Mouse (Mus musculus): ENCODE results near the gene Limd1. TPM values are rescaled to one million over a fixed set of nuclear protein-coding genes. Genes with fewer than 3 reads are reported as not detected.
A peak's percentile ranks its signal among the peaks of the same experiment; 100 is the strongest.

Limd1 gene
- polyA plus RNA-seq, 1 experiment from 2014 or later = 28.0 TPM

DNA sequence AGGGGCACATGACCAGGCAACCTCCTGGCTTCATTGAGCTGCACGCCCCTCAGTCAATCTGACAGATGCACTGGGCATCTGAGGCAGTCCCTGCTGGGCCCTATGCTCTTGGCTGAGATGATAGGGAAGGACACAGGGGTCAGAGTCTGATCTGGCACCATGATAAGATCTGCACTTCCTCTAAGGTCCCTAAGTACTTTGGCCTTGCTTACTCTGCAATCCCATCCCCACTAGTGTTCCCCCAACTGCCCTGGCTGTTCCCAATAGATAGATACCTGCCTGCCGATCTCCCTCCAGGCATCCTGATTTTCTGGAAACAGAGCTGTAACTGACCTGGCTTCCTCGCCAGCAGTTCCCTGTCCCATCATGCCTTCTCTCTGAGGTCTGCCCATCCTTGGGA lies 8.1 kb downstream of the Limd1 start:
- Histone ChIP-seq H3K9ac (no peak overlapping the region), H3K36me3 (ENCODE audit: poor library complexity, severe bottlenecking) (peaks cover 11% of the 10 kb centered on the region), H3K4me1 (peaks cover 19% of the 10 kb centered on the region), H3K4me3 (no peak overlapping the region), H3K27me3 (no peaks in the 10 kb centered on the region), H3K4me2 (no peak overlapping the region), H3K27ac (no peak overlapping the region), H3K9me3 (replicated peaks) (no peaks in the 10 kb centered on the region)
- 86% methylated on average over 3 of the region's 3 CpGs for WGBS
- ATAC-seq = no peak

DNA sequence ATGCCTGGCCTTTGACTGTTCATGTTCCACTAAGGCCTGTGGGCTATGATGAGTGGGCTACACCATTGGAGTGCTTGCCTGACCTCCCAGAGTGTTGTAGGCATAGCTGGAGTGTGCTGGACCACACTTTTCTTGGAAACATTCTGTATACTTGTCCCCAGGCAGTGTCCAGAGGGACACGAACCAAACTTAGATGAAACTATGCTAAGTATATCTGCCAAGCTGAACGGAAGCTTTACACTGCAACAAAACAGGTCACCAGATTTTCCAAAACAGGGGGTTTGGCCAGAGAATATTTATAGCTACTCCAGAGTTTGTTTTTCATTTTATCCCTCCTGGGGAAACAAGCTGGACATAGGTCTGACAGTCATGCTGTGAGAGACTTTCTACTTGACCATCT lies 10.6 kb downstream of the Limd1 start:
- Histone ChIP-seq H3K4me1 (peaks cover 13% of the 10 kb centered on the region), H3K4me3 (no peak overlapping the region), H3K4me2 (no peak overlapping the region), H3K9ac (no peak overlapping the region), H3K36me3 (ENCODE audit: poor library complexity, severe bottlenecking) (peaks cover 6% of the 10 kb centered on the region; the same call in 1 of the 2 replicates), H3K27me3 (no peaks in the 10 kb centered on the region), H3K27ac (no peak overlapping the region), H3K9me3 (replicated peaks) (no peaks in the 10 kb centered on the region)
- no peak for ATAC-seq
- WGBS = 89% methylated on average over 2 of the region's 2 CpGs

DNA sequence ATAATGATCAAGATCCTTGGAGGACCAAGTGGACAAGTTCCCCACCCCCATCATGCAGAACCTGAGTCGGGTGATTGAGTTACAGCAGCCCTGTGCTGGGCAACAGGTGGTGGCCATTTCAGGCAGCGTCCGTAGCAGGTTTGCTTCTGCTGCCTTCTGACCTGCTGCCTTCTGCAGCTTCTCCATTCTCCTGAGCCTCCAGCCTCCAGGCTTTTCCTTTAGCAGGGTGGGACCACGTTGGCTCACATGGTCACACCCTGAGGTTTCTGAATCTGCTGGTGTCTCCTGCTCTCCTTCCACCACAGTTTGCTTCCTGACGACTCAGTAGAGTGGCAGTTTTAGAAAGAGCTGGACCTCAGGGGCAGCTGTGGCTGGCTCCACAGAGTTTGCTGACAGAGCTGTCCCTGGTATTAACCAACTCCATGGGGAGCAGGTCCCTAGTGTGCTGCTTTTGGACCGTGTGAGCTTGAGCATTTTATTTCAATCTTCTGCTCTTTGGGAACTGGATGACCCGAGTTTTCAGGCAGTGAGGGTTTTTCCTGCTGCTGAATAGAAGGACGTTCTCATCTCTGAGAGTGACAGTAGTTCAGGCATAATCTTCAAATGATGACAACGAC lies 11.3 kb downstream of the Limd1 start:
- 79% methylated on average over 9 of the region's 9 CpGs for WGBS
- peaks cover 13% of the 10 kb centered on the region for H3K4me1 ChIP-seq
- no peak overlapping the region for H3K4me2 ChIP-seq
- no peaks in the 10 kb centered on the region for H3K27me3 ChIP-seq
- no peaks in the 10 kb centered on the region for H3K36me3 ChIP-seq (ENCODE audit: poor library complexity, severe bottlenecking)
- H3K27ac ChIP-seq = no peak overlapping the region
- H3K4me3 ChIP-seq = no peak overlapping the region
- no peaks in the 10 kb centered on the region for H3K9me3 ChIP-seq (replicated peaks)
- H3K9ac ChIP-seq = no peak overlapping the region
- no peak for ATAC-seq

GRCm38 (mm10) chr9:123490930-123491329 lies 12.4 kb downstream of the Limd1 start:
- no peak overlapping the region for H3K27ac ChIP-seq
- no peak overlapping the region for H3K4me3 ChIP-seq
- peaks cover 13% of the 10 kb centered on the region for H3K4me1 ChIP-seq
- H3K4me2 ChIP-seq = no peak overlapping the region
- 85% methylated on average over 5 of the region's 5 CpGs for WGBS
- no peaks in the 10 kb centered on the region for H3K9me3 ChIP-seq (replicated peaks)
- no peak overlapping the region for H3K9ac ChIP-seq
- no peak for ATAC-seq
- no peaks in the 10 kb centered on the region for H3K27me3 ChIP-seq
- no peaks in the 10 kb centered on the region for H3K36me3 ChIP-seq (ENCODE audit: poor library complexity, severe bottlenecking)

DNA sequence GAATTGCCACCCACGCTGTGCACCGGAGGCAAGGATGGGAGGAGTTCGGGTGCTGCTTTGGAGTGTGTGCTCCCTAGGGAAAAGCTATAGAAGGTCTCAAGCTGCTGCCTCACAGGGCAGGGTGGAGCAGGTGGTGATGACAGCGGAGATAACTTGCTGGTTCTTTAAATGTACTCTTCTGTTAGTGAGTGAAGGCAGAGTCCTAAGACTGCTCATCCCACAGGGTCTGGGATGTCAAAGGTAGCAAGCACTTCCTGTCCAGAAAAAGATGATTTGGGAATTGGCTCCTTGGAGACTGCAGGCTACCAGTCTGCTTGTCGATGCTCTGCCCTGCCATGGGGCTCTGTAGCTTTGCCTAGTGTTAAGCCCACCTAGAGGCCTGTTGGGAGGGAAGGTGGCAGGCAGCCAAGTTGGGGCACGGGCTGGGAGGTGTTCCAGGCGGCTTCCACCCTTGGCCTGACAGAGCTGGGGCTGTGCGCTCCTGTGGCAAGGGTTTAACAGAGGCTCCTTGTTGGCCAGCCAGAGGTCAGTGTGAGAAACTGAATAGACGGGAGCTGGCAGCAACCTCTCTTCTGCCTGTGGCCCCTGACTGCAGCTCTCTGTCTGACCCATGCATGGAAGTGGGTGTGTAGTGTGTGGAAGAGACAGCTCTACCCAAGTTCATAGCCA lies 13.5 kb downstream of the Limd1 start:
- H3K4me1 ChIP-seq = peaks cover 13% of the 10 kb centered on the region
- 58% methylated on average over 9 of the region's 9 CpGs for WGBS
- H3K4me2 ChIP-seq = no peak overlapping the region
- H3K9ac ChIP-seq = no peak overlapping the region
- no peaks in the 10 kb centered on the region for H3K27me3 ChIP-seq
- peak; percentile 88 for ATAC-seq
- peak overlapping the region; percentile 17; the same call in 1 of the 2 replicates for H3K27ac ChIP-seq
- no peaks in the 10 kb centered on the region for H3K36me3 ChIP-seq (ENCODE audit: poor library complexity, severe bottlenecking)
- H3K9me3 ChIP-seq (replicated peaks) = no peaks in the 10 kb centered on the region
- H3K4me3 ChIP-seq = no peak overlapping the region

DNA sequence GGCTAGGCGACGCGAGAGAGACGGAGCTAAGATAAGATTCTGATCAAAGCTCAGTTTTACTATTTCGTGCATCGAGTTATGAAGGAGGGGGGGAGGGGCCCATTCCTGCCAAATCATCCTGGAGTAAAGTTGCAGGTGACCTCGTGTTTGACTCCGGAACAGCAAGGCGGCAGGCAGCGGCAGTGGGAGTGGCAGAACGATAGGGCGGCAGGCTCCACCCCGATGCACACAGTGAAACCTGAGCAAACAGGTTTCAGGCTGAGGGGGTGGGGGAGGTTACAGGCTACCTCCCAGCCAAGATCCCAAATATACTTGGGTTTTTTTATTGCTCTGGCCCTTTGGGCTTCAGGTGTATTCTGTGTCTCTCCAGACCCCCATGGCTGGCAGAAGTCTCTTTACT lies 18.2 kb downstream of the Limd1 start:
- no peak for ATAC-seq
- no peaks in the 10 kb centered on the region for H3K27me3 ChIP-seq
- H3K4me1 ChIP-seq = peaks cover 11% of the 10 kb centered on the region
- peaks cover 16% of the 10 kb centered on the region for H3K36me3 ChIP-seq (ENCODE audit: poor library complexity, severe bottlenecking)
- H3K27ac ChIP-seq = no peak overlapping the region
- H3K9ac ChIP-seq = no peak overlapping the region
- no peak overlapping the region for H3K4me2 ChIP-seq
- 14% methylated on average over 13 of the region's 13 CpGs for WGBS
- H3K4me3 ChIP-seq = no peak overlapping the region
- no peaks in the 10 kb centered on the region for H3K9me3 ChIP-seq (replicated peaks)

GRCm38 (mm10) chr9:123497906-123498305 lies 19.4 kb downstream of the Limd1 start:
- no peak overlapping the region for H3K27ac ChIP-seq
- H3K9me3 ChIP-seq (replicated peaks) = no peaks in the 10 kb centered on the region
- H3K4me1 ChIP-seq = no peaks in the 10 kb centered on the region
- WGBS = 89% methylated on average over 5 of the region's 5 CpGs
- H3K4me2 ChIP-seq = no peak overlapping the region
- no peak for ATAC-seq
- no peak overlapping the region for H3K4me3 ChIP-seq
- H3K27me3 ChIP-seq = no peaks in the 10 kb centered on the region
- no peak overlapping the region for H3K9ac ChIP-seq
- H3K36me3 ChIP-seq (ENCODE audit: poor library complexity, severe bottlenecking) = peaks cover 20% of the 10 kb centered on the region

DNA sequence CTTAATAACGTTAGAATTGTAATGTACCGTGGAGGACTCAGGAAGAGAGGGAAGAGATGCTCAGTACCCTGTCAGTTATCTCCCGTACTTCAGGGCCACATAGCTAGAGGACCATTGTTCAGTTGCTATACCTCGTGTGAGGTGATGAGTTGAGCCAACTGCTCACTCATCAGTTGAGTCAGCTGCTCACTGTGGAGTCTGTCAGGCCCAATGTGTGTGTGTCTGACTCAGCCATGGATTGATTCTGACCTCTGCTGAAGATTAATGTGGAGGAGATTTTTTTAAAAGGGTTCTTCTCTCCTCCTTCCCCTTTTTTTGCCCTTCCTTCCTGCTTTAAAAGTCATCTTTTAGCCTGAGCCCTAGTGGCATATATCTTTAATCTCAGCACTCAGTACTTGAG lies 22.0 kb downstream of the Limd1 start:
- WGBS = 92% methylated on average over 4 of the region's 4 CpGs
- Histone ChIP-seq H3K4me2 (no peak overlapping the region), H3K4me3 (no peak overlapping the region), H3K4me1 (no peaks in the 10 kb centered on the region), H3K9ac (no peak overlapping the region), H3K9me3 (replicated peaks) (no peaks in the 10 kb centered on the region), H3K27ac (no peak overlapping the region), H3K27me3 (no peaks in the 10 kb centered on the region), H3K36me3 (ENCODE audit: poor library complexity, severe bottlenecking) (peaks cover 21% of the 10 kb centered on the region)
- ATAC-seq = no peak

DNA sequence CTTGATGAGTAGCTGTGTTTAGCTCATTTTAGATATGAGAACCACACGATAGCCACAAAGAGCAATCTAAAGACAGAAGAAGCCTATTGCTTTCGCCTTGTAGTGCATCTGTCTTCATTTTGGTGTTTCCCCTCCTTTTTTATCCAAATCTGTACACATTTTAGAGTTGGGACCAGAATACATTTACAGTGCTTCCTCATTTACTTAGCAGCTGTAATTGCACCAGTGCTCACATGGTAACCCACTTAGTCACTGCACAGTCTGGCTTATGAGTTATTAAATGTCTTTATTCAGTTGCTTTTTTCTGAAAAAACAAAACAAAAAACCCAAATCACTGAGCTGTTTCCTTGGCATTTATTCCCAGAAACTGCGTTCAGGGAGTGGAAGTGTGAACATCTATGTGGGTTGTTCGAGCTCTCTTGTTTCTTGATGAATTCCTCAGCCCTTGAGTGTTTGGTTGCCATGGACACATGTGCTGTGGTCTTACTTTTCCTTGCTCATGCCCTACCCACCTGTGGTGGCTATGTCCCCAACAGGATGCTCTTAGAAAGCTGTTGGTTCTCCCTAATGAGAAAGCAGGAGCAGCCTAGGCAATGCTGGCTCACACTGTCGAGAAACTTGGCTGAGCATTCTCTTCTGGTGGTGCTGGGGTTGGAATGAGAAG lies 24.8 kb downstream of the Limd1 start:
- Histone ChIP-seq H3K4me1 (no peaks in the 10 kb centered on the region), H3K4me2 (no peak overlapping the region), H3K27me3 (no peaks in the 10 kb centered on the region), H3K9ac (no peak overlapping the region), H3K9me3 (replicated peaks) (no peaks in the 10 kb centered on the region), H3K4me3 (no peak overlapping the region), H3K36me3 (ENCODE audit: poor library complexity, severe bottlenecking) (peaks cover 21% of the 10 kb centered on the region), H3K27ac (no peak overlapping the region)
- no peak for ATAC-seq
- WGBS = 77% methylated on average over 5 of the region's 5 CpGs

DNA sequence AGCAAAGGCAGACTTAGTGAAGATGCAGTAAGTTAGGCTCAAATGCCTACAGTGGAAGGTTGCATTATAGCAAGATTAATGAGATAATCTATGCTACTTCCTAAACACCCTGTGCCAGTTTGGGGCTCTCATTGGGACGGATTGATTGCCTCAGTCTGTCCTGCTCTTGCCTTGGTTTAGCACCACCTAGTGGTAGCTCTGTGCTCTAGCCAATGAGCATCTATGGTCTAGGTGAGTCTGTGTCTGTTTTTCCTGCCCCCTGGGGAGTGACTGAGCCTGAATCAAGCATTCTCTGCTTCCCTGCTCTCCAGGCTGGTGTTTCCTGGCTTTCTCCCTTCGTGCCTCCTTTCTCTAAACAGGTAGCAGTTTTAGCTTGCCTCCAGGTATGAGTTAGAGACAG lies 25.8 kb downstream of the Limd1 start:
- Histone ChIP-seq H3K4me1 (no peaks in the 10 kb centered on the region), H3K27ac (no peak overlapping the region), H3K27me3 (no peaks in the 10 kb centered on the region), H3K9me3 (replicated peaks) (no peaks in the 10 kb centered on the region), H3K9ac (no peak overlapping the region), H3K4me3 (no peak overlapping the region), H3K36me3 (ENCODE audit: poor library complexity, severe bottlenecking) (peaks cover 21% of the 10 kb centered on the region), H3K4me2 (no peak overlapping the region)
- ATAC-seq = peak; percentile 83
- WGBS = 5% methylated on average over 2 of the region's 2 CpGs

DNA sequence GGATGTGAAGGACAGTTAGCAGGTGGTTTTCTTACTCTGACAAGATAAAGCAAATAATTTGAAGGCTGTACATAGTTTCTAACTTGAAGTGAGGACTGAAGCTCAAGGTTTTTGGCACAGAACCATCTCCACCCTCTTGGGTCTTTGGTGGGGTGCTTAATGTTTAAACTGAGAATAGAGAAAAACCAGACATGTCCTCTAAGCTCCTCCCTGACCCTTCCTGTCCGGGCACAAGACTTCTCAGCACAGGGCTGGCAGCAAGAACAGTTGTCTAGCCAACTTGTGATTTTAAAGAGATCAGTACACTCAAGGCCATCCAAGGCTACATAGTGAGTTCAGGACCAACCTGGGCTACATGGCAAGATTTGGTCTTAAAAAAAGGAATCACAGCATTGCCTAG lies 27.1 kb downstream of the Limd1 start:
- H3K4me3 ChIP-seq = no peak overlapping the region
- no peak for ATAC-seq
- H3K9me3 ChIP-seq (replicated peaks) = no peaks in the 10 kb centered on the region
- 82% methylated on average over 1 of the region's 1 CpGs for WGBS
- no peak overlapping the region for H3K27ac ChIP-seq
- H3K27me3 ChIP-seq = no peaks in the 10 kb centered on the region
- H3K36me3 ChIP-seq (ENCODE audit: poor library complexity, severe bottlenecking) = peaks cover 14% of the 10 kb centered on the region
- H3K4me1 ChIP-seq = 0 out of 2 replicates have a peak, but pooled peaks cover 2% of the 10 kb centered on the region
- H3K4me2 ChIP-seq = no peak overlapping the region
- no peak overlapping the region for H3K9ac ChIP-seq

DNA sequence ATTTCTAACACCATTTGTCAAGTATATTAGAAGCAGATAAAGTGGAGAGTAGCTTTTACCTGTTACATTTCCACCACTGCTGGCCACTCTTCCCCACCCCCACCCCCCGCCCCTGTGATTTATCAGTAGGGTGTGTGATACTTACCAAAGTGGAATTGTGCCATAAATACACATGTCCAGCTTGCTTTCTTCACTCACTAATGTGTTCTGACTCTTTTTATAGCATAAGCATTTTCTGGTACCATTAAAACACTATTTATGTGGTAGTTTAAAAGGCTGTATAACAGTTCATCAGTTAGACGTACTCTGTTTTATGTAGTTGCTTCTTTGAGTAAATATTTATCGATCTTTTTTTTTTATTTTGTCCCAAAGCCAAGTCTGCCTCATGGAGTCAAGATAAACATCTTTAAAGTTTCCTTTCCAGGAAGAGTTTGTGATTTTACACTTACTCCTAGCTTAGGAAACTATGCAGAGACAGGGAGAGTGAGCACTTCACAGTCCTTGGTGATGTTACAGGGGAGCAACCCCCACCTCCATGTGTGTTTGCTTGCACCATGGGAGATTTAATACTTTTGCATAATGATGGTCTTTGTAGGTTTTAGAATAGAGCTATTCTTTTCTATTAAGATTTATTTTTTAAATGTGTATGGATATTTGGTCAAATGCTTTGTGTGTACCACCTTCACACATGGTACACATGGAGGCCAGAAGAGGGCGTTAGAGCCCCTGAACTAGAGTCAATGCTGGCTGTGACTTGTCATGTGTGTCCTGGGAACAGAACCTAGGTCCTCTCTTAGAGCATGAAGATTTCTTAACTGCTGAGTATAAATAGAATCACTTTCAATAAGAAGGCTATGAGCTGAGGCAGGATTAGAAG lies 28.0 kb downstream of the Limd1 start:
- H3K9ac ChIP-seq = no peak overlapping the region
- H3K36me3 ChIP-seq (ENCODE audit: poor library complexity, severe bottlenecking) = peaks cover 11% of the 10 kb centered on the region
- H3K9me3 ChIP-seq (replicated peaks) = no peaks in the 10 kb centered on the region
- H3K4me3 ChIP-seq = no peak overlapping the region
- ATAC-seq = no peak
- H3K27me3 ChIP-seq = no peaks in the 10 kb centered on the region
- H3K4me1 ChIP-seq = 0 out of 2 replicates have a peak, but pooled peaks cover 2% of the 10 kb centered on the region
- H3K27ac ChIP-seq = no peak overlapping the region
- WGBS = 80% methylated on average over 4 of the region's 4 CpGs
- H3K4me2 ChIP-seq = no peak overlapping the region

All from forebrain, embryonic 13.5 days (tissue).